Mouse (Mus musculus) T-helper 1 cell (primary cell): Measurements from ENCODE around the gene Mvb12a.
"Not testable (repeated sequence)": the region's sequence is repeated elsewhere in the genome, so short reads cannot be mapped to it uniquely, and the experiment has no call there.

ENCODE experiments used
- in situ Hi-C: fragments of 300-600 bp; cut with MboI, MseI; formaldehyde crosslinking; loops from one replicate; pipeline ENCODE4 v1.15.1; 2025; ENCODE audit warnings: high pct_unique_total_duplicates

Gene Mvb12a

GRCm38 (mm10) chr8:71526272-71526671 lies 16.4 kb upstream of the Mvb12a start:
- in situ Hi-C loops = no loop called here

GRCm38 (mm10) chr8:71527162-71527870 lies 15.4 kb upstream of the Mvb12a start:
- in situ Hi-C loops = no loop called here

- in situ Hi-C loops = no loop called here
Measured at GRCm38 (mm10) chr8:71528362-71529073, 14.2 kb upstream of the Mvb12a start.

GRCm38 (mm10) chr8:71530735-71531467 lies 11.8 kb upstream of the Mvb12a start:
- in situ Hi-C loops = not testable (repeated sequence)

- in situ Hi-C loops = no loop called here
Measured at GRCm38 (mm10) chr8:71534263-71534810, 8.4 kb upstream of the Mvb12a start.

- in situ Hi-C loops = no loop called here
Measured at GRCm38 (mm10) chr8:71535663-71536062, 7.1 kb upstream of the Mvb12a start.

- in situ Hi-C loops = no loop called here
Measured at GRCm38 (mm10) chr8:71537028-71537867, 5.5 kb upstream of the Mvb12a start, which contains the start of gene Bst2. Gene Bst2, minus strand, starts transcription at chr8:71537456.

GRCm38 (mm10) chr8:71543755-71544154 lies 1.0 kb downstream of the Mvb12a start:
- in situ Hi-C loops = no loop called here

GRCm38 (mm10) chr8:71545053-71545452 lies 2.3 kb downstream of the Mvb12a start:
- in situ Hi-C loops = no loop called here

GRCm38 (mm10) chr8:71547590-71547989 lies 4.9 kb downstream of the Mvb12a start:
- in situ Hi-C loops = no loop called here

- in situ Hi-C loops = no loop called here
Measured at GRCm38 (mm10) chr8:71550754-71551153, 8.0 kb downstream of the Mvb12a start.

GRCm38 (mm10) chr8:71552770-71553169 lies 10.0 kb downstream of the Mvb12a start:
- in situ Hi-C loops = no loop called here

- in situ Hi-C loops = no loop called here
Measured at GRCm38 (mm10) chr8:71554001-71554400, 11.3 kb downstream of the Mvb12a start.

GRCm38 (mm10) chr8:71554644-71555043 lies 11.9 kb downstream of the Mvb12a start:
- in situ Hi-C loops = no loop called here

- in situ Hi-C loops = no loop called here
Measured at GRCm38 (mm10) chr8:71558071-71558957, 15.6 kb downstream of the Mvb12a start, which contains the start of gene Tmem221. Gene Tmem221, minus strand, starts transcription at chr8:71558871.

GRCm38 (mm10) chr8:71558958-71559690 lies 16.4 kb downstream of the Mvb12a start:
- in situ Hi-C loops = no loop called here

GRCm38 (mm10) chr8:71560071-71560470 lies 17.3 kb downstream of the Mvb12a start:
- in situ Hi-C loops = loop anchor here (5.0 kb wide), 1 partner anchor 42 kb away; no protein-coding TSS in a partner anchor

GRCm38 (mm10) chr8:71560765-71561164 lies 18.0 kb downstream of the Mvb12a start:
- in situ Hi-C loops = loop anchor here (5.0 kb wide), 1 partner anchor 42 kb away; no protein-coding TSS in a partner anchor

GRCm38 (mm10) chr8:71561401-71561800 lies 18.7 kb downstream of the Mvb12a start:
- in situ Hi-C loops = loop anchor here (5.0 kb wide), 1 partner anchor 41 kb away; no protein-coding TSS in a partner anchor
